Mouse (Mus musculus) lung, embryonic 15.5 days (tissue): ENCODE results near the gene Olfr366. TPM values are rescaled to one million over a fixed set of nuclear protein-coding genes. Genes with fewer than 3 reads are reported as not detected.
"Not testable (repeated sequence)": the region's sequence is repeated elsewhere in the genome, so short reads cannot be mapped to it uniquely, and the experiment has no call there.

ENCODE experiments used
- ATAC-seq: fragments of 200-750 bp; cut with Nextera tagmentation; 2 replicates; pipeline ENCODE4 v1.8.0; 2017; ENCODE audit warnings: moderate number of reproducible peaks, borderline replicate concordance; ENCODE audit not compliant: low FRiP score, low TSS enrichment; ENCODE audit errors: extremely low read depth
- H3K27ac ChIP-seq: fragments of 300-500 bp; sonication (generic); 2 replicates; pipeline ENCODE4 v1.5.1; 2015; ENCODE audit warnings: moderate library complexity, mild to moderate bottlenecking, inconsistent platforms
- H3K27me3 ChIP-seq: fragments of 300-500 bp; sonication (generic); 2 replicates; pipeline ENCODE4 v1.6.1; 2015; ENCODE audit warnings: inconsistent platforms
- H3K36me3 ChIP-seq: fragments of 300-500 bp; sonication (generic); 2 replicates; pipeline ENCODE4 v1.6.1; 2015; ENCODE audit warnings: inconsistent platforms
- H3K4me1 ChIP-seq: fragments of 300-500 bp; sonication (generic); 2 replicates; pipeline ENCODE4 v1.6.1; 2015; ENCODE audit warnings: inconsistent platforms
- H3K4me2 ChIP-seq: fragments of 300-500 bp; sonication (generic); 2 replicates; pipeline ENCODE4 v1.6.1; 2015; ENCODE audit warnings: inconsistent platforms, mild to moderate bottlenecking, moderate library complexity
- H3K4me3 ChIP-seq: fragments of 300-500 bp; sonication (generic); 2 replicates; pipeline ENCODE4 v1.5.1; 2015; ENCODE audit warnings: mild to moderate bottlenecking, inconsistent platforms
- H3K9ac ChIP-seq: fragments of 300-500 bp; sonication (generic); 2 replicates; pipeline ENCODE4 v1.6.1; 2015; ENCODE audit warnings: inconsistent platforms
- H3K9me3 ChIP-seq: fragments of 300-500 bp; sonication (generic); 2 replicates; pipeline ENCODE4 v1.6.1; 2016; ENCODE audit warnings: inconsistent platforms
- WGBS: fragments of 180-500 bp; shearing (Covaris S2); methylation state at CpG from one replicate; pipeline ENCODE4 v1.1.7; 2015; 5-methylcytosine and 5-hydroxymethylcytosine counted together
- polyA plus RNA-seq: library from polyadenylated mRNA; unstranded; fragments of >200 nt; fragmentation: Nextera tagmentation; extraction: Ambion mirVana; gene quantifications from 2 replicates; pipeline ENCODE4 v1.2.1, GENCODE M21; 2015

Olfr366 gene
- not detected in 2 replicates for polyA plus RNA-seq

- no peak for ATAC-seq
- H3K4me3 ChIP-seq: no peak within 1 kb of the TSS
- no peak within 1 kb of the TSS for H3K4me2 ChIP-seq
- H3K27me3 ChIP-seq: no peaks in the 10 kb centered on the region
- no peaks in the 10 kb centered on the region for H3K4me1 ChIP-seq
- no peak within 1 kb of the TSS for H3K9ac ChIP-seq
- H3K27ac ChIP-seq: no peak within 1 kb of the TSS
- no peaks in the 10 kb centered on the region for H3K36me3 ChIP-seq
- H3K9me3 ChIP-seq: no peaks in the 10 kb centered on the region
Observed at GRCm38 (mm10) chr2:37211274-37211673, at the start of gene Olfr366. TSS of gene Olfr366 (plus strand) at chr2:37211574.

DNA sequence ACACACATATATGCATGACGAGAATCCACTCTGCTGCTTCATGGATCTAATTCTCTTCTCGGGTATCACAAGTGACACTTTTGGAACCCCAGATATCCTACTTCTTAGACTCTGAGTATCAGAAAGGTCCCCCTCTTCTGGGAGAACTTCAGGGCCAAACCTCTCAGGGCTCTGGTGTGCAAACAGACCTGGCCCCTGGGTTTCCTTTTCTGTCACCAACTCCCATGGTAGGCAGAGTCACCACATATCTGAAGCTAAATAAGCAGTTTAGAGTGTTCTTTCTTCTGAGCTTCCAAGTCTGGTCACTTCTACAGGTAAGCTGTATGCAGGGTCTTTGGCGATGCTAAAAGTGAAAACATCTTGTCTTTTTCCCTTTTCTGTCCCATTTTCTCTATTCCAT, 23.5 kb upstream of the Olfr366 start, which contains the start of gene Olfr365:
Gene Olfr365, plus strand, starts transcription at position 301 of the 400 bp plus-strand sequence.
- H3K4me3 ChIP-seq: no peak within 1 kb of the TSS
- no peaks in the 10 kb centered on the region for H3K27me3 ChIP-seq
- H3K4me1 ChIP-seq: no peaks in the 10 kb centered on the region
- 71% methylated on average over 3 of the region's 3 CpGs for WGBS
- no peak within 1 kb of the TSS for H3K4me2 ChIP-seq
- no peak for ATAC-seq
- no peaks in the 10 kb centered on the region for H3K36me3 ChIP-seq
- H3K9me3 ChIP-seq: no peaks in the 10 kb centered on the region
- no peak within 1 kb of the TSS for H3K27ac ChIP-seq
- H3K9ac ChIP-seq: no peak within 1 kb of the TSS

DNA sequence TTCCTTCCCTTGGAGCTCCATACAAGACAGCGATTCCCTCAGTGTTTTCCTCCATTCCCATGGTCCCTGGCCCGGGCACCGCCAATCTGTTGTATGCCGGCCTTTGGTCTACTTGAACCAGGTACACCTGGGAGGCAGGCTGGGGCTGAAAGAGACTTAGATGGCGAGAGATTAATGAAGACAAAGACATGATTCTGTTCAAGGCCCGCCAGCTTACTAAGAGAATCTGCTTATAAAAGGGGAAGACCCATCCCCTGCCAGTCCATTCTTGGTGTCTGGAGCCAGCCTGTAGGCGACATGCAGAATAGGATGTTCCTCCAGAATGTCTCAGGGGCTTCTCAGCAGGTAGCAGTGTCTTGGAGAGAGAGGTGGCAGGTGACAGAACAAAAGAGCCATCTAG, 50.4 kb downstream of the Olfr366 start:
- not testable (repeated sequence) for H3K9me3 ChIP-seq, H3K27ac ChIP-seq, H3K36me3 ChIP-seq, H3K4me3 ChIP-seq, H3K9ac ChIP-seq, H3K4me2 ChIP-seq, H3K4me1 ChIP-seq, ATAC-seq, H3K27me3 ChIP-seq
- 81% methylated on average over 7 of the region's 7 CpGs for WGBS

Other genes starting within 250 kb of the Olfr366 start
- gene Olfr357, start 217.7 kb upstream of the Olfr366 start, polyA plus RNA-seq: not detected in 2 replicates
- not detected in 2 replicates for gene Olfr358, start 202.2 kb upstream of the Olfr366 start, polyA plus RNA-seq
- not detected in 2 replicates for gene Olfr360, start 145.8 kb upstream of the Olfr366 start, polyA plus RNA-seq
- gene Olfr361, start 122.3 kb upstream of the Olfr366 start, polyA plus RNA-seq: not detected in 2 replicates
- gene Olfr362, start 93.7 kb upstream of the Olfr366 start, polyA plus RNA-seq: not detected in 2 replicates
- gene Olfr364-ps1, start 72.3 kb upstream of the Olfr366 start, polyA plus RNA-seq: not detected in 2 replicates
- gene Olfr365, start 23.4 kb upstream of the Olfr366 start, polyA plus RNA-seq: not detected in 2 replicates
- gene Olfr368, start 114.9 kb downstream of the Olfr366 start, polyA plus RNA-seq: not detected in 2 replicates
- 52.2 and 53.1 TPM in 2 replicates for gene Pdcl, start 147.8 kb downstream of the Olfr366 start, polyA plus RNA-seq
- gene Rc3h2, start 211.3 kb downstream of the Olfr366 start, polyA plus RNA-seq: 12.0 and 13.8 TPM in 2 replicates
- 6.8 TPM in 2 replicates for gene Zbtb26, start 231.6 kb downstream of the Olfr366 start, polyA plus RNA-seq
- 6.0 and 6.6 TPM in 2 replicates for gene Zbtb6, start 231.6 kb downstream of the Olfr366 start, polyA plus RNA-seq
- 38.2 and 42.9 TPM in 2 replicates for gene Rabgap1, start 231.7 kb downstream of the Olfr366 start, polyA plus RNA-seq